In the genomic region with DNA sequence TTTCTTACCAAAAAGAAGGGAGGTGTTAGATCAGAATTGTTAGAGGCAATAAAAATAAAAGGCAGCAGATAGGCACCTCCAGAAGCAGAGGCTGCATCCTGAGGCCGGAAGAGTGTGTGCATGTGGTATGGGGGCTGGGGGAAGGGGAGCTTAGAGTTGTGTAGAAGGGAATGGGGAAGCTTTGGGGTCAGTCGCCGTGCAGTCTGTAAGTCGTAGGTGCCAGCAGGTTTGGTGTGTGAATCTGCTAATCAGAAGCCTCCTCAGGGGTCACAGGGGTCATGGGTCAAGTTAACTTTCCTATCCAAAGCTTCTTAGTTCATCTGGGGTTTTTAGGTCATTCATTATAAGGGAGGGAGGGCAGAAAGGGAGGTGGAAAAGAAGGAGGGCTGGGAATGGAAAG, we compare ENCODE assay signal across 20 mouse cellular contexts.
A peak's percentile ranks its signal among the peaks of the same experiment; 100 is the strongest.
DNase-seq lines count a peak whose midpoint lies in the region; ATAC-seq and TF ChIP-seq lines count a peak whose summit lies in the region.
"Had no signal": no experiment of that assay in that cellular context is flagged by ENCODE, and none has a peak within 500 bp of the region (broad histone marks: within the 10 kb centered on the region; RNA-seq: fewer than 3 reads in every experiment).

No protein-coding gene starts in this region.

- no peak overlapping the region for H3K4me3 ChIP-seq in heart, postnatal 0 days (ENCODE audit: low read depth, low read length)
- H3K4me3 ChIP-seq in midbrain, embryonic 11.5 days (ENCODE audit: low read depth, low read length), result no peak overlapping the region
- H3K4me3 ChIP-seq in midbrain, embryonic 14.5 days (replicated peaks; ENCODE audit: low read depth, low read length), result no peak overlapping the region
- no peak overlapping the region for H3K4me3 ChIP-seq in liver, embryonic 13.5 days (replicated peaks)
- H3K4me3 ChIP-seq: embryonic facial prominence, embryonic 12.5 days; layer of hippocampus, adult 2 months; midbrain, embryonic 13.5 days had no signal

- H3K9ac ChIP-seq in heart, postnatal 0 days (replicated peaks; ENCODE audit: low read depth, low read length), result no peak overlapping the region
- no peak overlapping the region for H3K9ac ChIP-seq in midbrain, embryonic 11.5 days (ENCODE audit: low read length)
- no peak overlapping the region for H3K9ac ChIP-seq in midbrain, embryonic 14.5 days (replicated peaks; ENCODE audit: low read length)
- H3K9ac ChIP-seq in liver, embryonic 13.5 days, result no peak overlapping the region
- H3K9ac ChIP-seq: embryonic facial prominence, embryonic 12.5 days; forebrain, postnatal 0 days; midbrain, embryonic 13.5 days had no signal

- no peak for TF ChIP-seq CTCF in heart, postnatal 0 days (IDR thresholded peaks at IDR 0.05; ENCODE audit: low read depth)

- H3K27ac ChIP-seq in heart, postnatal 0 days (ENCODE audit: low read depth), result 0 out of 2 replicates have a peak overlapping the region, but pooled peaks have one; percentile 90
- H3K27ac ChIP-seq in midbrain, embryonic 11.5 days (ENCODE audit: low read depth, low read length), result no peak overlapping the region
- no peak overlapping the region for H3K27ac ChIP-seq in midbrain, embryonic 14.5 days (replicated peaks; ENCODE audit: low read depth, low read length)
- no peak overlapping the region for H3K27ac ChIP-seq in liver, embryonic 13.5 days
- H3K27ac ChIP-seq: embryonic facial prominence, embryonic 12.5 days; layer of hippocampus, adult 2 months; midbrain, embryonic 13.5 days had no signal

- no peak overlapping the region for H3K4me2 ChIP-seq in heart, postnatal 0 days (ENCODE audit: low read depth, low read length)
- no peak overlapping the region for H3K4me2 ChIP-seq in midbrain, embryonic 11.5 days
- no peak overlapping the region for H3K4me2 ChIP-seq in midbrain, embryonic 14.5 days (ENCODE audit: low read length)
- no peak overlapping the region for H3K4me2 ChIP-seq in liver, embryonic 13.5 days
- H3K4me2 ChIP-seq: embryonic facial prominence, embryonic 12.5 days; midbrain, embryonic 13.5 days had no signal

- H3K36me3 ChIP-seq in heart, postnatal 0 days (replicated peaks; ENCODE audit: control insufficient read depth, insufficient read depth, low read length), result no peaks in the 10 kb centered on the region
- H3K36me3 ChIP-seq in midbrain, embryonic 11.5 days (ENCODE audit: control insufficient read depth, insufficient read depth, low read length), result no peaks in the 10 kb centered on the region
- H3K36me3 ChIP-seq in midbrain, embryonic 14.5 days (ENCODE audit: control insufficient read depth, insufficient read depth, low read length), result no peaks in the 10 kb centered on the region
- no peaks in the 10 kb centered on the region for H3K36me3 ChIP-seq in liver, embryonic 13.5 days
- H3K36me3 ChIP-seq: embryonic facial prominence, embryonic 12.5 days; midbrain, embryonic 13.5 days had no signal

- peaks cover 26% of the 10 kb centered on the region for H3K4me1 ChIP-seq in heart, postnatal 0 days (ENCODE audit: control insufficient read depth, insufficient read depth)
- H3K4me1 ChIP-seq in midbrain, embryonic 11.5 days (ENCODE audit: control insufficient read depth, insufficient read depth, low read length), result no peaks in the 10 kb centered on the region
- no peaks in the 10 kb centered on the region for H3K4me1 ChIP-seq in midbrain, embryonic 14.5 days (ENCODE audit: control insufficient read depth, insufficient read depth, low read length)
- H3K4me1 ChIP-seq in liver, embryonic 13.5 days (replicated peaks), result peaks cover 17% of the 10 kb centered on the region

- WGBS in heart, postnatal 0 days, result 47% methylated on average over 4 of the region's 4 CpGs
- 48% methylated on average over 4 of the region's 4 CpGs for WGBS in midbrain, embryonic 11.5 days
- WGBS in midbrain, embryonic 14.5 days, result 59% methylated on average over 4 of the region's 4 CpGs
- 14% methylated on average over 4 of the region's 4 CpGs for WGBS in liver, embryonic 13.5 days (ENCODE audit: insufficient replicate concordance)

- ATAC-seq in heart, postnatal 0 days (ENCODE audit: insufficient read depth, low read depth), result no peak
- ATAC-seq in midbrain, embryonic 11.5 days (ENCODE audit: low FRiP score), result no peak
- ATAC-seq in midbrain, embryonic 14.5 days (ENCODE audit: low FRiP score, low TSS enrichment), result no peak
- peak; percentile 90 to 92 for ATAC-seq in hematopoietic stem cell, adult 5-6 weeks (replicated peaks in 1 of 2; ENCODE audit: insufficient read depth in 1 of 2, low FRiP score in 2 of 2, low TSS enrichment in 1 of 2, low read depth in 1 of 2, poor library complexity in 2 of 2, severe bottlenecking in 2 of 2)
- ATAC-seq in liver, embryonic 13.5 days (ENCODE audit: low read depth), result 0 out of 2 replicates have a peak, but pooled peaks have one; percentile 35
- ATAC-seq: activated CD4-positive, CD25-positive, alpha-beta regulatory T cell, adult 4 months; forebrain, postnatal 0 days; hindbrain, embryonic 16.5 days; midbrain, embryonic 13.5 days; Patski had no signal

- TF ChIP-seq EP300 in heart, postnatal 0 days (IDR thresholded peaks at IDR 0.05; ENCODE audit: low read depth), result no peak

- no peak for DNase-seq in heart, postnatal 0 days (ENCODE audit: low spot score)
- no peak for DNase-seq in heart, adult 18-20 months
- peak; percentile 66 for DNase-seq in midbrain, embryonic 11.5 days (ENCODE audit: low spot score, missing footprints)
- DNase-seq in midbrain, embryonic 14.5 days, result no peak
- no peak for DNase-seq in liver, embryonic 13.5 days
- DNase-seq in adrenal gland, adult 8-10 months, result no peak
- DNase-seq in layer of hippocampus, adult 9-11 months, result no peak
- DNase-seq: cerebellum, adult 2 months; forebrain, postnatal 0 days; gastrocnemius, postnatal 14 days; left cerebral cortex, postnatal 4 days; lung, postnatal 4 days; thymus, postnatal 36 days had no signal

- no peaks in the 10 kb centered on the region for H3K27me3 ChIP-seq in heart, postnatal 0 days (ENCODE audit: control insufficient read depth, insufficient read depth, low read length)
- H3K27me3 ChIP-seq in midbrain, embryonic 11.5 days (ENCODE audit: control insufficient read depth, insufficient read depth, low read length), result no peaks in the 10 kb centered on the region
- no peaks in the 10 kb centered on the region for H3K27me3 ChIP-seq in midbrain, embryonic 14.5 days (ENCODE audit: control insufficient read depth, insufficient read depth, low read length)
- H3K27me3 ChIP-seq in liver, embryonic 13.5 days, result peaks cover 2% of the 10 kb centered on the region; the same call in 1 of the 2 replicates
- H3K27me3 ChIP-seq: embryonic facial prominence, embryonic 12.5 days; midbrain, embryonic 13.5 days; Patski had no signal

- H3K9me3 ChIP-seq in heart, postnatal 0 days (replicated peaks; ENCODE audit: control insufficient read depth, low read length), result no peaks in the 10 kb centered on the region
- H3K9me3 ChIP-seq in midbrain, embryonic 11.5 days (ENCODE audit: control insufficient read depth, low read length), result no peaks in the 10 kb centered on the region
- no peaks in the 10 kb centered on the region for H3K9me3 ChIP-seq in midbrain, embryonic 14.5 days (ENCODE audit: control insufficient read depth, low read length)
- no peaks in the 10 kb centered on the region for H3K9me3 ChIP-seq in liver, embryonic 13.5 days (replicated peaks)
- H3K9me3 ChIP-seq: embryonic facial prominence, embryonic 12.5 days; midbrain, embryonic 13.5 days had no signal

Comparison
In these comparisons a context has a peak if more than half of its experiments do, and no peak if none do; other contexts are left out.
1. ATAC-seq: peak in hematopoietic stem cell, adult 5-6 weeks (2 of 2) and liver, embryonic 13.5 days (single experiment); none in heart, postnatal 0 days (single experiment), midbrain, embryonic 11.5 days (single experiment) and midbrain, embryonic 14.5 days (single experiment).